Mouse (Mus musculus) gastrocnemius, adult 2 months (tissue): Measurements from ENCODE around the gene Uxs1. TPM values are rescaled to one million over a fixed set of nuclear protein-coding genes. Genes with fewer than 3 reads are reported as not detected.

Experiments
- DNase-seq: peaks from one replicate; pipeline ENCODE4 v3.0.0; 2022
- H3K27ac ChIP-seq: fragments of 200-600 bp; 2 replicates; pipeline ENCODE4 v1.8.1; 2022; ENCODE audit warnings: mild to moderate bottlenecking
- H3K4me3 ChIP-seq: fragments of 200-600 bp; 2 replicates; pipeline ENCODE4 v1.8.1; 2022; ENCODE audit warnings: mild to moderate bottlenecking, moderate library complexity
- CTCF ChIP-seq: fragments of 200-600 bp; IDR thresholded peaks from 2 replicates; pipeline ENCODE4 v1.8.1; 2022; ENCODE audit warnings: antibody characterized with exemption, mild to moderate bottlenecking, moderate library complexity
- intact Hi-C: fragments of 180-260 bp; cut with DNase I; formaldehyde crosslinking; loops from one replicate; pipeline ENCODE4 v1.15.1; 2025
- total RNA-seq, 2 experiments: library from RNA; stranded (reverse); gene quantifications; 2 replicates each; pipeline ENCODE4 v1.2.3; 2021

Gene Uxs1
- total RNA-seq, 2 experiments from 2014 or later: 9.2 to 10.0 TPM

DNA sequence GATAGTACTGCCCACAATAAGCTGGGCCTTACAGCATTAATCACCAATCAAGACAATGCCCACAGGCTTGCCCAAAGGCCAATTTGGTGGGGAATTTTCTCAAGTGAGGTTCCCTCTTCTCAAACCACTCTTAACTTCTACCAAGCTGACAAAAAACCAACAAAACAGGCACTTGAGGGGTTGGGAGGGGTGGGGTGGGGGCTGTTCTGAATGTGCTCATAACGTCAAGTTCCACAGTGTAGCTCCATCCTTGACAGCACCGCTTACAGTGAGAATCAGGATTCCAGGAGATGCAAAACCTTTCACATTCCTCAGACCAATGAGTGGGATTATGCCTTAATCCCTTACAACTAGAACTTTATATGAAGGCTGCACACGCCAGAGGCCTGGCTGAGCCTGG, 44.4 kb downstream of the Uxs1 start:
- no peak for DNase-seq

DNA sequence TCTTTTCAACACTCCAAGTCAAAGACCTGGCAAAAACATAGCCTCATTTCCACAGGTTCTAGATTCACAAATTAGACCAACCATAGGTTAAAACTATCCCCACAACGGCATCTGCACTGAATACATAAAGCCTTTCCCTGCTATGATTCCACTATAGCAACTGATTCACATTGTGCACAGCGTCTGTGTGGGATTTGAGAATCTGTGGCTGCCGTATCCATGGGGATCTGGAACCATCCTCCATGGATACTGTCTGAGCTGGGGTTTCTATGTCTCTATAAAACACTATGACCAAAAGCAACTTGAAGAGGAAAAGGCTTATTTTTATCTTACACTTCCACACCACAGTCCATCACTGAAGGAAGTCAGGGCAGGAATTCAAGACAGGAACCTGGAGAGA, 44.9 kb downstream of the Uxs1 start:
- no peak for DNase-seq
- Histone ChIP-seq H3K4me3 (no peak overlapping the region), H3K27ac (no peak overlapping the region)
- TF ChIP-seq CTCF: no peak
- intact Hi-C loops: no loop called here

More for the DNA sequence above, 44.4 kb downstream of the Uxs1 start:
- intact Hi-C loops: no loop called here
- Histone ChIP-seq H3K27ac (no peak overlapping the region), H3K4me3 (no peak overlapping the region)
- TF ChIP-seq CTCF: no peak

DNA sequence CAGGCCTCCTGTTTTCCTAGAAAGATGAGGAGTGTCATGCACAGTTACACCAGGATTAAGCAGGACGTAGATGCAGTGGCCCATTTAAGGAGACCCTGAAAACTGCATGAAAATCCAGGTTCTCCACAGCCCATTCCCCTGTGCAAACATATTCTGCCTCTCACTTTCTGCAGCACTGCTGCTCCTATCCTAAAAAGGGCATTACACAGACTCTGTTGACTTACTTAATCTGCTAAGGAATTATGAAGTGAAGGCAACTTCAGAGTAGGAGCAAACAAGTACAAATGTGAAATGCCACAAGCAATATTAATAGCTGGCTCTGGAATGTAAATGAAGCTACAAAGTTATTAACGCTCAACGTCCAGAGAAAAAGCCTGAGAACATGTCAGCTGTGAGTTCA, 45.9 kb downstream of the Uxs1 start:
- intact Hi-C loops: no loop called here
- Histone ChIP-seq H3K4me3 (no peak overlapping the region), H3K27ac (no peak overlapping the region)
- TF ChIP-seq CTCF: no peak
- DNase-seq: no peak

DNA sequence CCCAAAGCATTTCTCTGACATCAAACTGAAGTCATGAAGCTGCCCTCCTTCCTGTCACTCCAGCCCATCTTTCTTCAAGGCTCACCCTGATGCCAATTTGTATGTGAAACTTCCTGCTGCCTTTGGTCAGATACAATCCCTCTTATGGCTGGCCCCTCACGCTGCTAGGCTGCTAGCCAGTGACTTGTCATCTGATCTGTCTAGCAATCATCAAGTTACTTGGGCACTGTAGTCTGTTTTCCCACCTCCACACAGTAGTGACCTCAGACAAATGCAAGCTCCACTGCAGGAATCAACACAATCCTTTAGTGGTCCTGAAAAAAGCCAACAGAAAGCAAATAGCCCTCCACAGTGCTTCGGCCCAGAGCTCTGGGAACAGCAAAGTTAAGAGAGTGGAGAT, 46.4 kb downstream of the Uxs1 start:
- DNase-seq: peak; percentile 35
- H3K27ac ChIP-seq: no peak overlapping the region
- H3K4me3 ChIP-seq: no peak overlapping the region
- intact Hi-C loops: no loop called here
- TF ChIP-seq CTCF: no peak

DNA sequence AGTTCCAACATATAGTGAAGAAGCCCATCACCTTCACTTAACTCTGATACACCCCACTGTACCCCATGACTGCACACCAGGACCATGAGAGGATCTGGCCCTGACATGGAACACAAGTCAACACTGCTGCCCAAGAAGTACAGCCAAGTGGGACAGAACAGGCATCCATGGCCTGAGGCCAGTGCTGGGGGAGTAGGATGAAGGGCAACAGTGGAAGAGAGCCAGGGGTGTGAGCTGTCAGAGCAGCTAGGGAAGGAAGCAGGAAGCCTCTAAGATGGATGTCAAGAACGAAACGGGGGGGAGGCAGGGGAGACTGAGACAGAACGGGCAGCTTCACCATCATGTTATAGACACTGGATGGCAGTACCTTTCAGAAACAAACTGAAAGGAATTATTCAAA, 51.5 kb downstream of the Uxs1 start:
- H3K4me3 ChIP-seq: no peak overlapping the region
- intact Hi-C loops: no loop called here
- H3K27ac ChIP-seq: no peak overlapping the region
- peak; percentile 41 for DNase-seq
- no peak for TF ChIP-seq CTCF

DNA sequence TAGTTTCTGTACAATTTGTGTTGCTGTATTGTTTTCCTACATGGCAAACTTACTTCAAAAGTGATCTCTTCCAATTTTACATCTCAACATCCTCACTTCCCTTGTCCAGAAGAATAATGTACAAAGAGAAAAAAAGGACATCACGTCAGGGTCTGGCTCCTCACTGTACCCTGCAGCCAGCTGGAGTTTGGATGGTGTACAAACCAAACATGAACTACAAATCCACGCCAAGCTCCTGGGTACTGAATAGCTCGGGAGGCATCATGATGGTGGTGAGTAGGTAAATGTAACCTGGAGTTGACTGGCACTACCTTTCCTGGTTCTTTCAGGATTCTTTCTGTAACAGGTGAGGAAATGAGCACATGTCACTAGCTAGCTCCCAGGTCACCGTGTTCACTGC, 53.5 kb downstream of the Uxs1 start:
- DNase-seq: no peak
- intact Hi-C loops: no loop called here
- no peak overlapping the region for H3K27ac ChIP-seq
- no peak for TF ChIP-seq CTCF
- H3K4me3 ChIP-seq: no peak overlapping the region

DNA sequence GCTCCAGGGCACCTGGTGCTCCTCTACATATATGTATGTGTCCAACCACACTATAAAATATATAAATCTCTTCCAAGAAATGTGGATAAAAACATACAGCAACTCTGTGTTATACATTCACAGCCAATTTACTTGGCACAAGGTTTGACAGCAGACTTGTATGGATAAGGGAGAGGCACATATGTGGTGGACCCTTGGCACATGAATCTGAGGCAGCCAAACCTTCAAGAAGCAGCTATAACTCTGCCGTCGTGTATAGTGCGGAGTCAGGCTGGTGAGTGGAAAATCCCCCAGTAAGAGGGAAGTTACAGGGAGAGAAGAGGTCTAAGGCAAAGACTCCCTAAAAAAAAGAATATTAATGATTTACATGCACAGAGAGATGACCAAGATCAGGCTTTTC, 54.9 kb downstream of the Uxs1 start:
- intact Hi-C loops: no loop called here
- no peak for DNase-seq
- TF ChIP-seq CTCF: no peak
- H3K4me3 ChIP-seq: no peak overlapping the region
- H3K27ac ChIP-seq: no peak overlapping the region

DNA sequence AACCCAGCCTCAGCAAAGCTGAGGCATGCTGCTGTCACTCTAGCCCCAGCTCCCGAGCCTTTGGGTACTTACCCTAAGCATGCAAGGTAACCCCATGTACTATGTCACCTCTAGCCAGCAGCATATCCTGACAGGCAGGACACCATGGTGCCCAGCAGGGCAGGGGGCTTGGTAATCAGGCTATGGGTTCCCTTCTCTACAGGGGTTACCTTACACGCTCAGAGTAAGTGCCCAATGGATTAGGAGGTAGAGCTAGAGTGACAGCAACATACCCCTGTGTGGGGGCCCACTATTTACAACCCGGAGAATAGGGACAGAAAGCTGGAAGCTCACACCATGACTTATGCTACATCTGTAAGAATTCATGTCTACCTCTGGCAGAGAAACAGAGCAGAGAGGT, 57.6 kb downstream of the Uxs1 start:
- no peak overlapping the region for H3K4me3 ChIP-seq
- no peak for DNase-seq
- no peak overlapping the region for H3K27ac ChIP-seq
- intact Hi-C loops: no loop called here
- TF ChIP-seq CTCF: no peak

DNA sequence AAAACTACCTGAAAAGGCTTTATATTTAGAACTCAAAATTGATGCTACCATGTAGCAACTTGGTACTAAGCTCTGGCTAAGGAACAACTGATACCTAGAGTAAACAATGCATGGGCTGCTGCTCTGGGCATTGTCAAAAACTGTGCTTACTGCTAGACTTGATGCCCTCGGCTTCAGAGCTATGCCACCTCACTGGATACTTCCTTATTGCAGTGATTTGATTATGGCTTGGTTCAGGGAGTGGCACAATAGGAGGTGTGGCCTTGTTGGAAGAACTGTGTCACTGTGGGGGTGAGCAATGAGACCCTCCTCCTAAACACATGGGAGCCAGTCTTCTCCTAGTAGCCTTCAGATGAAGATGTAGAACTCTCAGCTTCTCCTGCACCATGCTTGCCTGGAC, 58.3 kb downstream of the Uxs1 start:
- no peak for TF ChIP-seq CTCF
- intact Hi-C loops: no loop called here

DNA sequence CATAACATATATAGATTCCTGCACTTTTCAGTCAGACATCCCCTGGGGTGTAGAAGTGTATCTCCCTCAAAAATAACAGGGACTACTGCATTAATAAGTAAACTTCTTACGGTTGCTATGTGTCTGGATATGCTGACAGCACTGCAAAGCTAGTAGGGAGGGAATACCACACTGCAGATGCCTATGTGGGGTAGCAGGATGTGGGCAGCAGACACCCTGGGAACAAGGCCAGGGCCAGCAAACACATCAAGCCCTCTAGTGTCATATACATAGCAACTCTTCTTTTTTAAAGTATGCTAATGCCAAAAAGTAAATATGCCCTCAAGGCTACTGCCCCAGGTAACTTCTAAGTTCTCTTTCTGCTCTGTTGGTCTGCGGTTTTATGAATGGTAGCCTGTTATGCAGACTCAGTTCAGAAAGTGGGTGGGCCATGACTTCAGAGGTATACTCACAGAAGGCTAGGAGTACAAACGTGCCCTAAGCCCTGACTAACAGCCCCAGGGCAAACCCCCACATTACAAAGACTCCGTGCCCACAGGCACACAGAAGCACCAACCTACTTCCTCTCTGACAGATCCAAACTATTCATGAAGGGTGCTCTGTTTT, 59.1 kb downstream of the Uxs1 start:
- DNase-seq: no peak
- Histone ChIP-seq H3K27ac (no peak overlapping the region), H3K4me3 (no peak overlapping the region)
- no peak for TF ChIP-seq CTCF
- intact Hi-C loops: no loop called here

More for the DNA sequence above, 58.3 kb downstream of the Uxs1 start:
- no peak overlapping the region for H3K27ac ChIP-seq
- H3K4me3 ChIP-seq: no peak overlapping the region
- no peak for DNase-seq

DNA sequence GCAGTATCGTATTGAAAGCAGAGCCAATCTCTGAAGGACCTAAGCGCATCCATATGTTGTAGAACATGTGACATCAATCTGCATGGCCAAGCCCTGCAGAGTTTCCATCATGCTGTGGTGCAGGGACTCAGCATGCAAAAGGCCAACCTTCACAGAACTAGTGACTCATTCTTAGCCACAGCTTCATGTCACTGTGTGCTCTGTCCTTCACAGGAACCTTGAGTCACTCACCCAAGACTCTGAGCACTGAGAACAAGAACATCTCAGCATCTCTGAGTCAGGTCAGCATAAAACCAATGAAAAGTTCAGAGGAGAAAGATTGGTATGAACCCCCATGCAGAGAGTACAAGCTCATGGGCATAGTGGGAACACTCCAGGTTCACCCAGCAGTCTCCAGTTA, 61.3 kb downstream of the Uxs1 start:
- intact Hi-C loops: no loop called here
- Histone ChIP-seq H3K27ac (no peak overlapping the region), H3K4me3 (no peak overlapping the region)
- no peak for TF ChIP-seq CTCF
- no peak for DNase-seq

DNA sequence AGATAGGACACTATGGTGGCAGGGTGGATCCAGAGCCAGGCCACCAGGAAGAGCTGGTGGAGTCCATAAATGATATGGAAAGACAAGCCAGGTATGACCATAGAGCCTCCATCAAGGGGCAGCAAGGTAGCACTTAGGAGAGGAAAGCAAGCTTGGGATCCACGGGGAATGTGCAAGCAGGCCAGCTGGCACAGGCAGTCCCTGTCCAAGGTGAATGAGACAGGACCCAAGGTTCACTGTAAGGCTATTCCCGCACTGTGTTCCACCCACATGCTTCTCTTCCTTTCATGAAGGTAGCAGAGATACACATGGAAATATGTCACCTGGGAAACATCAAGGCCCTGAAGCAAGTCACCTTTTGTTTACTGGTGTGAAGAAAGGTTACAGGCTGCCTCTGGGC, 63.1 kb downstream of the Uxs1 start:
- no peak overlapping the region for H3K27ac ChIP-seq
- intact Hi-C loops: loop anchor here (5.0 kb wide), 4 partner anchors 63 to 303 kb away; partner anchors contain the start of gene Uxs1
- no peak for DNase-seq
- no peak overlapping the region for H3K4me3 ChIP-seq
- TF ChIP-seq CTCF: no peak

DNA sequence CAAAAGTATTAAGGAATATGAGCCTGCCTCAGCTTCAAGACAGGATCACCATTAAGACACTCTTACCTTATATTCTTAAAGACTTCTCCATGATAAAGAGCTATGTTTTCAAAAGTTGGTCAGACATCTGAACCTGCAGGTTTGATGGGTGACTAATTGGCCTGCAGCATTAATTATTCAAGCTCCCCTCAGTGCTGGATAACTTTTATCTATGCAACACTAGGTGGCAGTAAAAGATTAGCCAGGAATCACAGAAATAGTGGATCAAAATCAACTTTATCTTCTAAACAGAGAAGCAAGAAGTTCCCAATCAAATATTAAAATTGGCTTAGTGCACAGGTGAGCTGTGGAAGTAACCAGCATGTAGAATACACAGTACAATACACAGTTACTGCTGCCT, 67.5 kb downstream of the Uxs1 start:
- TF ChIP-seq CTCF: peak; percentile 77
- DNase-seq: no peak
- intact Hi-C loops: loop anchor here (5.0 kb wide), 4 partner anchors 67 to 307 kb away; partner anchors contain the start of gene Uxs1
- Histone ChIP-seq H3K27ac (no peak overlapping the region), H3K4me3 (no peak overlapping the region)

DNA sequence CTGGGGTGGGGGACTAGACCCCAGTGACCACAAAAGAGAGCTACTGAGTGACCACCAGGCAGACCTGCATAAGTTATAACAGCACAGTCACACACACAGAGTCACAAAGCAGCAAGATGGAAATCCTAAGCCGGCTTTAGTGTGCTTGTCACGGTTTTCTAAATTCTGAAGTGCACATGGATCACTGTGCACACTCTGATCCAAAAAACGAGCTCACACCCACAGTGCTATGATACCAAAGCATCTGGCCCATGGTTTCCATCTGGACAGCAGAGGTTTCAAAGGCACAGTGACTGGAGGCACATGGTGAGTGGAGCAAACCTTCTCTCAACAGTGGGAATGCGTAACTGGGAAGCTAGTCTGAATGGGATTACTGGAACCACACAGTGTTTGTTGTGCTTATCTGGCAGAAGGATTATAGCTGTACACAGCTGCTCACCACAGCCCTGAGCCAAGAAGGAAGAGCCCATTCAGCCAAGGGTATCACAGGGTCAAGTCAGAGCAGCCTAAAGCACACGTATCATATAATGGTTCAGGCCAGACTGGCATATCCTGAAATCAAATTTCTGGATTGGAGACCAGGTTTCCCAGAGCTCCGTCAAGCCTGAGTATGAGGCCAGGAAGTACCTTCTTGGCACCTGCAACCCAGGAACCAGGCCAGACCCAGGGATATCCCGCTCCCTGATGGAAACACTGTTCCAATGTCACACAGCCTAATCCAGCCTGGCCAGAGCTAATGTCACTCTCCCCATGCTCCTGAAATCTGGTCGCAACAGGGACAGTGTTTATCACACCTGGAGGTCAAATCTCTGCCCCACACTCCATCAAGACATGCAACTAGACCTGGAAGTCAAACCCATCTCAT, 72.9 kb downstream of the Uxs1 start:
- intact Hi-C loops: no loop called here
- Histone ChIP-seq H3K27ac (peak overlapping the region; percentile 1; the same call in 1 of the 2 replicates), H3K4me3 (no peak overlapping the region)
- TF ChIP-seq CTCF: no peak
- DNase-seq: no peak
